In genomic region chr17:64213251-64213650, GRCm38 (mm10) we compare ENCODE assay signal across 33 mouse cellular contexts.
"Had no signal": no experiment of that assay in that cellular context is flagged by ENCODE, and none has a peak within 500 bp of the region (broad histone marks: within the 10 kb centered on the region; RNA-seq: fewer than 3 reads in every experiment).

No protein-coding gene starts in this region.

- H3K9me3 ChIP-seq: heart, embryonic 12.5 days; heart, embryonic 13.5 days; heart, embryonic 15.5 days; hindbrain, embryonic 10.5 days; hindbrain, embryonic 12.5 days; hindbrain, embryonic 13.5 days; hindbrain, embryonic 15.5 days; intestine, embryonic 15.5 days; kidney, embryonic 15.5 days had no signal

- H3K4me1 ChIP-seq: hindbrain, embryonic 15.5 days; intestine, embryonic 15.5 days had no signal

- H3K27me3 ChIP-seq: heart, embryonic 12.5 days; heart, embryonic 13.5 days; heart, embryonic 15.5 days; hindbrain, embryonic 12.5 days; hindbrain, embryonic 13.5 days; hindbrain, embryonic 15.5 days; intestine, embryonic 15.5 days; kidney, embryonic 15.5 days had no signal

- H3K36me3 ChIP-seq: heart, embryonic 12.5 days; heart, embryonic 13.5 days; heart, embryonic 15.5 days; hindbrain, embryonic 10.5 days; hindbrain, embryonic 12.5 days; hindbrain, embryonic 13.5 days; hindbrain, embryonic 15.5 days; intestine, embryonic 15.5 days; kidney, embryonic 15.5 days had no signal

- ATAC-seq: hindbrain, embryonic 16.5 days; hindbrain, postnatal 0 days; inflammation-experienced regulatory T-cells, adult 6 months; intestine, embryonic 15.5 days; intestine, embryonic 16.5 days; intestine, postnatal 0 days had no signal

- H3K4me2 ChIP-seq: heart, embryonic 11.5 days; heart, embryonic 12.5 days; heart, embryonic 13.5 days; heart, embryonic 15.5 days; hindbrain, embryonic 12.5 days; hindbrain, embryonic 13.5 days; hindbrain, embryonic 14.5 days; hindbrain, embryonic 15.5 days; intestine, embryonic 15.5 days; kidney, embryonic 15.5 days had no signal

- H3K9ac ChIP-seq: heart, embryonic 12.5 days; heart, embryonic 13.5 days; heart, embryonic 15.5 days; hindbrain, embryonic 12.5 days; hindbrain, embryonic 13.5 days; hindbrain, embryonic 14.5 days; hindbrain, embryonic 15.5 days; intestine, embryonic 15.5 days; kidney, embryonic 15.5 days had no signal

- H3K27ac ChIP-seq: heart, embryonic 13.5 days; heart, embryonic 15.5 days; hindbrain, embryonic 10.5 days; hindbrain, embryonic 12.5 days; hindbrain, embryonic 13.5 days; hindbrain, embryonic 14.5 days; hindbrain, embryonic 15.5 days; hindbrain, postnatal 0 days; intestine, embryonic 15.5 days; kidney, embryonic 15.5 days; kidney, postnatal 0 days; layer of hippocampus, adult 2 months had no signal

- DNase-seq: heart, postnatal 10 days; heart, postnatal 14 days; heart, postnatal 36 days; kidney, adult 11 months; kidney, adult 18-20 months; kidney, adult 2 months; kidney, adult 8-10 months; kidney, adult 9 months; kidney, postnatal 10 days; kidney, postnatal 14 days; kidney, postnatal 25 days; kidney, postnatal 36 days; kidney, postnatal 4 days; layer of hippocampus, adult 9-11 months; layer of hippocampus, postnatal 36 days had no signal

- H3K4me3 ChIP-seq: heart, embryonic 12.5 days; heart, embryonic 13.5 days; heart, embryonic 15.5 days; hindbrain, embryonic 10.5 days; hindbrain, embryonic 12.5 days; hindbrain, embryonic 13.5 days; hindbrain, embryonic 15.5 days; intestine, embryonic 15.5 days; kidney, embryonic 15.5 days; layer of hippocampus, adult 2 months had no signal
